Mouse (Mus musculus): ENCODE data around the gene Slc8a1. TPM values are rescaled to one million over a fixed set of nuclear protein-coding genes. Genes with fewer than 3 reads are reported as not detected.
A peak's percentile ranks its signal among the peaks of the same experiment; 100 is the strongest.

Slc8a1 gene
- polyA plus RNA-seq, 1 experiment from 2014 or later = 9.7 TPM

DNA sequence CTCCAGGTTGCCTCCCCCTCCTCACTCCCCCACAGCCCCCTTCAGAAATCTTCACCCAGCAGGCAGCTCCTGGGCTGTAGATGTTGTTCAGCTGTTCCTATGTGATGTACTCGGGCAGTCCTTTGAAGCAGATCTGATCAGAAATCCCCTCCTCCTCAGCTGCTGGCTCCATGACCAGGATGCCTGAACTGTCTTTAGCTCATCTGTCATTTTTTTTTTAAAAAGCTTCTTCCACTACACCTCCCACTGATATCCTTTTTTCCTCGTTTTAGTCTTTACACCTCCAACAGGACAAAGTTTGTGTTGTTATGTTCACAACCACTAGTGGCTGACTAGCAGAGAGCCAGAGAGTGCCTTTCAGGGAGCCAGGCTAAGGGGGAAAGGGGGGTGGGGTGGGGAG is 69.7 kb downstream of the Slc8a1 start:
- peak overlapping the region; percentile 83 for H3K4me2 ChIP-seq (replicated peaks)
- peak overlapping the region; percentile 73 for H3K4me3 ChIP-seq (replicated peaks)
- peak overlapping the region; percentile 92 for H3K9ac ChIP-seq (replicated peaks)
- peaks cover 30% of the 10 kb centered on the region for H3K4me1 ChIP-seq (replicated peaks)
- no peaks in the 10 kb centered on the region for H3K36me3 ChIP-seq
- H3K27ac ChIP-seq = peak overlapping the region; percentile 98
- no peaks in the 10 kb centered on the region for H3K9me3 ChIP-seq
- ATAC-seq = no peak; the same call in 1 of the 2 replicates
- WGBS = 2% methylated on average over 2 of the region's 2 CpGs
- H3K27me3 ChIP-seq = peaks cover 25% of the 10 kb centered on the region

DNA sequence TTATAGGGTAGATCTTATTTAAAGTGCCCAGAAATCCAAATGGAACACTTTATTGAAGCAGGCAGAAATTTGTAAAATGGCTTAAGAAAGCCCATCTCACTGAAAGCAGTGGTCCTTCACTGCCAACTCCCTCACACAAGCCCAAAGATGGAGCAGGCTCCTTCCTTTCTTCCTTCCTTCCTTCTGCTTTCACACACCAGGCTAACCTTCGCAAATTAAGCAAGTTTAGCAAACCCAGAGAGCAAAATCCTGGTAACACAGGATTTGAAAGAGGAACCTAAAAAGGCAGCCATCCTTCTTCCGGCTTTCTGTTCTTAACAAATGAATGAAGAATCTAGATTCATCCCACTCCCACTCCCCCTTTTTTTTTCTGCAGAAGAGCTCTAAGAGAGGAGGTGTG is 70.2 kb downstream of the Slc8a1 start:
- Histone ChIP-seq H3K36me3 (no peaks in the 10 kb centered on the region), H3K27ac (no peak overlapping the region), H3K27me3 (peaks cover 21% of the 10 kb centered on the region), H3K9me3 (no peaks in the 10 kb centered on the region), H3K4me3 (replicated peaks) (peak overlapping the region; percentile 73), H3K4me1 (replicated peaks) (peaks cover 30% of the 10 kb centered on the region), H3K4me2 (replicated peaks) (peak overlapping the region; percentile 83), H3K9ac (replicated peaks) (peak overlapping the region; percentile 92)
- WGBS = 67% methylated on average over 2 of the region's 2 CpGs
- ATAC-seq = no peak

- Histone ChIP-seq H3K4me3 (replicated peaks) (no peak overlapping the region; the same call in 1 of the 2 replicates), H3K9me3 (no peaks in the 10 kb centered on the region), H3K36me3 (no peaks in the 10 kb centered on the region), H3K9ac (replicated peaks) (no peak overlapping the region), H3K4me2 (replicated peaks) (peak overlapping the region; percentile 83; the same call in 1 of the 2 replicates), H3K4me1 (replicated peaks) (peaks cover 30% of the 10 kb centered on the region), H3K27ac (no peak overlapping the region), H3K27me3 (peaks cover 8% of the 10 kb centered on the region)
- ATAC-seq = no peak
- WGBS = 43% methylated on average over 2 of the region's 2 CpGs
These were observed 71.6 kb downstream of the Slc8a1 start for GRCm38 (mm10) chr17:81666551-81666950.

DNA sequence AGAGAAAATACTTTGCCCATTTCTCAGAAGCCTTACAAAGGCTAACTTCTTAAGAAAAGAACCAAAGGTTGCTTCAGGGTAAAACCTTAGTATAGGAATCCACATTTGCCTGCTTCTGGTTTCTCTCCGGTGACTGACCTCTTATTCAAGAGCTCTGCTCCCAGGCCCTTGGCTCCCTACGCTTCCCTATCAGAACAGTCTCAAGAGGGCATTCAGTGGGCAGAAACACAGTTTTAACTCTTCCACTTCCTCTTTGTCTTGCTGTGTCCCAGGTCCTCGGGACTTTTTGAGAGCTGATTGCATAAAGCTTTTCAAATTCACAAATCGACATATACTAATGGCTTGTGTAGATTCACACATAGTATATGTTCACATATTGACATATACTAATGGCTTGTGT is 73.3 kb downstream of the Slc8a1 start:
- Histone ChIP-seq H3K4me2 (replicated peaks) (no peak overlapping the region), H3K9me3 (no peaks in the 10 kb centered on the region), H3K36me3 (no peaks in the 10 kb centered on the region), H3K9ac (replicated peaks) (no peak overlapping the region), H3K4me1 (replicated peaks) (peaks cover 21% of the 10 kb centered on the region), H3K27ac (no peak overlapping the region), H3K4me3 (replicated peaks) (no peak overlapping the region), H3K27me3 (no peaks in the 10 kb centered on the region)
- ATAC-seq = no peak
- 88% methylated on average over 4 of the region's 4 CpGs for WGBS

GRCm38 (mm10) chr17:81657828-81658227 is 80.3 kb downstream of the Slc8a1 start:
- Histone ChIP-seq H3K4me3 (replicated peaks) (no peak overlapping the region), H3K27me3 (no peaks in the 10 kb centered on the region), H3K4me2 (replicated peaks) (no peak overlapping the region), H3K4me1 (replicated peaks) (0 out of 2 replicates have a peak, but pooled peaks cover 3% of the 10 kb centered on the region), H3K36me3 (no peaks in the 10 kb centered on the region), H3K9me3 (no peaks in the 10 kb centered on the region), H3K27ac (no peak overlapping the region), H3K9ac (replicated peaks) (no peak overlapping the region)
- ATAC-seq = no peak
- 89% methylated on average over 1 of the region's 1 CpGs for WGBS

DNA sequence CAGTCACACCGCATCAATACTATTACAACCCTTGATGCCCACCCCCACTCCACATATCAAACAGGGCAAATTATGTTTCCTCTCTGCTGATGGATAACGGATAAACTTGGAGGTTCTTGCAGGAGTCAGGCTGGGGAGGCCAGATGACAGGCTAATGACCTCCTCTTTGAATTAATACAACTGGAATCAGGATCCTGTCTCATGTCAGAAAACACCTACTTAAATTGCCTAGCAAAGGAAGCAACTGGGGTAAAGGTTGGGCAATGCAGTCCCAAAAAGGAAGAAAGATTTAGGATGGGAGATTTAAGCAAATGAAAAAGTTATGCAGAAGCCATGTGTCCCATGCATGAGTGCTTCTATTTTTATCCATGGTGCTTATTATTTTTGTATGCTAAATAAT is 83.6 kb downstream of the Slc8a1 start:
- ATAC-seq = no peak
- 86% methylated on average over 2 of the region's 2 CpGs for WGBS
- H3K27me3 ChIP-seq = no peaks in the 10 kb centered on the region
- no peaks in the 10 kb centered on the region for H3K9me3 ChIP-seq
- no peak overlapping the region for H3K27ac ChIP-seq
- no peak overlapping the region for H3K4me2 ChIP-seq (replicated peaks)
- 0 out of 2 replicates have a peak, but pooled peaks cover 3% of the 10 kb centered on the region for H3K4me1 ChIP-seq (replicated peaks)
- no peak overlapping the region for H3K4me3 ChIP-seq (replicated peaks)
- H3K9ac ChIP-seq (replicated peaks) = no peak overlapping the region
- H3K36me3 ChIP-seq = no peaks in the 10 kb centered on the region

GRCm38 (mm10) chr17:81652958-81653357 is 85.2 kb downstream of the Slc8a1 start:
- Histone ChIP-seq H3K4me2 (replicated peaks) (no peak overlapping the region), H3K9me3 (no peaks in the 10 kb centered on the region), H3K27me3 (no peaks in the 10 kb centered on the region), H3K27ac (no peak overlapping the region), H3K9ac (replicated peaks) (no peak overlapping the region), H3K4me3 (replicated peaks) (no peak overlapping the region), H3K36me3 (peaks cover 13% of the 10 kb centered on the region), H3K4me1 (replicated peaks) (0 out of 2 replicates have a peak, but pooled peaks cover 3% of the 10 kb centered on the region)
- ATAC-seq = no peak
- 82% methylated on average over 1 of the region's 1 CpGs for WGBS

DNA sequence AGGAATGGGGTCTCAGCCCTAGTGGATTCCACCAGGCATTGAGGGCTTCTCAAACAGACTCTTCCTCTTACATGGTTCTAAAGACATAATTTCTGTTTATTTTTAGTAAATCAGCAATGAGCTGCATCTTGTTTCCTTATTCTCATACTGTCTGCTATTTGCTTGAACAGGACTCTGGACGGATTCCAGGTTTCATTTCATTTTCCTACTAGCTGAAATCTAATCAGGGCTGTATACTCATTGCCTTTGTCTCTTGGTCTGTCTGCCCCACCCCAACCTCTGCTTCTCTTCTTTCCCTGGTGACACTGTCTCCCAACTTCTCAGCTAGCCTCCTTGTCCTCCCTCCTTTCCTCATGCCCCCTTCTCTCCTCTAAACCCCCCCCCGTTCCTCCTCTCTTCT is 101.4 kb downstream of the Slc8a1 start:
- Histone ChIP-seq H3K4me2 (replicated peaks) (no peak overlapping the region), H3K4me1 (replicated peaks) (no peaks in the 10 kb centered on the region), H3K27ac (no peak overlapping the region), H3K36me3 (no peaks in the 10 kb centered on the region), H3K27me3 (no peaks in the 10 kb centered on the region), H3K4me3 (replicated peaks) (no peak overlapping the region), H3K9ac (replicated peaks) (no peak overlapping the region), H3K9me3 (no peaks in the 10 kb centered on the region)
- no peak for ATAC-seq
- 82% methylated on average over 2 of the region's 2 CpGs for WGBS

DNA sequence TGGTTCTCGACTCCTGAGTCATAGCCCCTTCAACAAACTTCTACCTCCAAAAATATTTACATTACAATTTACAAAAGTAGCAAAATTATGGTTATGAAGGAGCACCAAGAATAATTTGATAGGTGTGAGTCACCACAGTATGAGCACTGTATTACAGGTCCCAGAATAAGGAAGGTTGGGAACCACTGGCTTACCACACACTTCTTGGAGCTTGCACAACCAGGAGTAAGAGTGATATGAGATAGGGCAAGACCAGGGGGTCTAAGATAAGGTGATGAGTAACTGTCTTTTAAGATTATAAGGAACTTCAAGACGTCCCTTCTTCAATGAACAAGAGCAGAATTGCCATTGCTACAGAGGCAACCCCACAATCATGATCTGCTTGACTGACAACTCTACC is 107.7 kb downstream of the Slc8a1 start:
- Histone ChIP-seq H3K9me3 (no peaks in the 10 kb centered on the region), H3K27me3 (no peaks in the 10 kb centered on the region), H3K27ac (no peak overlapping the region), H3K4me3 (replicated peaks) (no peak overlapping the region), H3K4me2 (replicated peaks) (no peak overlapping the region), H3K9ac (replicated peaks) (no peak overlapping the region), H3K36me3 (no peaks in the 10 kb centered on the region), H3K4me1 (replicated peaks) (no peaks in the 10 kb centered on the region)
- 83% methylated on average over 2 of the region's 2 CpGs for WGBS
- no peak for ATAC-seq

GRCm38 (mm10) chr17:81621188-81621644 is 117.0 kb downstream of the Slc8a1 start:
- H3K36me3 ChIP-seq = no peaks in the 10 kb centered on the region
- WGBS = 53% methylated on average over 2 of the region's 2 CpGs
- H3K4me3 ChIP-seq (replicated peaks) = no peak overlapping the region
- H3K4me2 ChIP-seq (replicated peaks) = no peak overlapping the region
- H3K9ac ChIP-seq (replicated peaks) = no peak overlapping the region
- no peak overlapping the region for H3K27ac ChIP-seq
- no peaks in the 10 kb centered on the region for H3K9me3 ChIP-seq
- H3K27me3 ChIP-seq = no peaks in the 10 kb centered on the region
- peaks cover 6% of the 10 kb centered on the region; the same call in 1 of the 2 replicates for H3K4me1 ChIP-seq (replicated peaks)
- no peak for ATAC-seq

- ATAC-seq = no peak
- no peaks in the 10 kb centered on the region for H3K27me3 ChIP-seq
These were observed 119.7 kb downstream of the Slc8a1 start for GRCm38 (mm10) chr17:81618461-81618860.

GRCm38 (mm10) chr17:81616326-81616725 is 121.9 kb downstream of the Slc8a1 start:
- Histone ChIP-seq H3K9ac (replicated peaks) (no peak overlapping the region), H3K27me3 (no peaks in the 10 kb centered on the region), H3K4me3 (replicated peaks) (no peak overlapping the region), H3K4me1 (replicated peaks) (peaks cover 4% of the 10 kb centered on the region; the same call in 1 of the 2 replicates), H3K4me2 (replicated peaks) (no peak overlapping the region), H3K27ac (no peak overlapping the region), H3K9me3 (no peaks in the 10 kb centered on the region), H3K36me3 (no peaks in the 10 kb centered on the region)
- no peak for ATAC-seq
- WGBS = 85% methylated on average over 4 of the region's 4 CpGs

More at GRCm38 (mm10) chr17:81618461-81618860, 119.7 kb downstream of the Slc8a1 start:
- Histone ChIP-seq H3K36me3 (no peaks in the 10 kb centered on the region), H3K9me3 (no peaks in the 10 kb centered on the region), H3K27ac (no peak overlapping the region), H3K9ac (replicated peaks) (no peak overlapping the region), H3K4me1 (replicated peaks) (peaks cover 6% of the 10 kb centered on the region; the same call in 1 of the 2 replicates), H3K4me3 (replicated peaks) (no peak overlapping the region), H3K4me2 (replicated peaks) (no peak overlapping the region)
- WGBS = 90% methylated on average over 5 of the region's 5 CpGs

- Histone ChIP-seq H3K4me2 (replicated peaks) (no peak overlapping the region), H3K9ac (replicated peaks) (no peak overlapping the region), H3K4me1 (replicated peaks) (no peaks in the 10 kb centered on the region), H3K4me3 (replicated peaks) (no peak overlapping the region), H3K27ac (no peak overlapping the region), H3K27me3 (no peaks in the 10 kb centered on the region), H3K36me3 (no peaks in the 10 kb centered on the region), H3K9me3 (no peaks in the 10 kb centered on the region)
- WGBS = 81% methylated on average over 8 of the region's 8 CpGs
- ATAC-seq = no peak
These were observed 122.8 kb downstream of the Slc8a1 start for GRCm38 (mm10) chr17:81615391-81615790.

Measured in midbrain, embryonic 13.5 days (tissue).